Mouse (Mus musculus) G1E (cell line): ENCODE results near the gene Smtnl1.

Experiments used
- CTCF ChIP-seq: IDR thresholded peaks from 2 replicates; pipeline ENCODE4 v1.5.1; 2012; ENCODE audit warnings: low read depth, low read length, inconsistent platforms, mixed read lengths
- GATA1 ChIP-seq: IDR thresholded peaks from 2 replicates; pipeline ENCODE4 v1.6.1; 2012; ENCODE audit warnings: borderline replicate concordance, low read length, inconsistent platforms, mixed read lengths
- GATA2 ChIP-seq: IDR thresholded peaks from 2 replicates; pipeline ENCODE4 v1.6.1; 2012; ENCODE audit warnings: low read depth, low read length, inconsistent platforms, borderline replicate concordance
- POLR2AphosphoS5 ChIP-seq: IDR thresholded peaks from 2 replicates; pipeline ENCODE4 v1.6.1; 2012; ENCODE audit warnings: low read depth, low read length, inconsistent platforms; ENCODE audit not compliant: insufficient replicate concordance
- TAL1 ChIP-seq: conservative IDR thresholded peaks from 2 replicates; pipeline ENCODE4 v1.6.1; 2012; ENCODE audit warnings: low read depth, low read length, inconsistent platforms, mixed read lengths

DNA sequence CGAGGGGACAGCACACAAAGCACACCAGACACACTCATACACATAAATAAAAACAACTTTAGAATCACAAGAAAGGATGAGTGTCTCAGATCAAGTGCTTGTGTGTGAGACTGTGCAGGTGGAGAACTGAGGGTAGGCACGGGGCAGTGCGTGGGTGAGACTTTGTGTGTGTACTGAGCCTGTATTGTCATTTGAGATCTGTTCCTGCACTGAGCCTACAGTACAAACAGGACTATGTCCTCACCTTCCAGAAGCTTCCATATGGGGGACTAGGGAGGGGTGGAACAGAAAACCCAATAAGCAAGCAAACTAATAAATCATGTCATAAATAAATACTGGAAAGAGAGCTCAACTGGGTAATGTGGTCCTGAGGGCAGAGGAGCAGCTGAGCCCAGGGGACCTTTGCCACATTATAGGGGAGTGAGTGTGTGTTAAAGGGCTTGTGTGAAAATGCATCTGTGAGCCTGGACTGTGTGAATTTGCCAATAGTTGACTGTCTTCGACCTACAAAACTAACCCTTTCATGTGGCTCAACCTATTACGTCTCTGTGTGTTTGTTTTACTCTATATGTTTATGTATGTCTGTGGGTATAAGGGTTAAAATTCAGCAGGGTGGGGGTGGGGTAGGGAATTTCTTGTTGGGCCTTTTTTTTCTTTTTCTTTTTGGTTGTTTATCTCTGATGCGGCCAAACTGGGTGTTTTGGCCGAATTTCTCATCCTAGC, 28.1 kb upstream of the Smtnl1 start:
- TF ChIP-seq CTCF (no peak), GATA2 (no peak), GATA1 (no peak), POLR2AphosphoS5 (no peak), TAL1 (no peak)
